Mouse (Mus musculus): Measurements from ENCODE around the gene Gjd3.

Gene Gjd3

GRCm38 (mm10) chr11:98981289-98981996 is 1.4 kb downstream of the Gjd3 start:
- DNase-seq (ENCODE audit: low spot score), result no peak

GRCm38 (mm10) chr11:98979356-98979755 is 3.5 kb downstream of the Gjd3 start:
- no peak for DNase-seq (ENCODE audit: low spot score)

- DNase-seq (ENCODE audit: low spot score), result no peak
Observed at GRCm38 (mm10) chr11:98978526-98979148, 4.2 kb downstream of the Gjd3 start.

GRCm38 (mm10) chr11:98974871-98975719 is 7.7 kb downstream of the Gjd3 start:
- peak; percentile 39 for DNase-seq (ENCODE audit: low spot score)

GRCm38 (mm10) chr11:98974213-98974612 is 8.6 kb downstream of the Gjd3 start:
- DNase-seq (ENCODE audit: low spot score), result no peak

GRCm38 (mm10) chr11:98973584-98973983 is 9.2 kb downstream of the Gjd3 start:
- DNase-seq (ENCODE audit: low spot score), result no peak

- DNase-seq (ENCODE audit: low spot score), result no peak
Observed at GRCm38 (mm10) chr11:98972801-98973360, 9.9 kb downstream of the Gjd3 start.

- no peak for DNase-seq (ENCODE audit: low spot score)
Observed at GRCm38 (mm10) chr11:98972215-98972614, 10.6 kb downstream of the Gjd3 start.

GRCm38 (mm10) chr11:98971316-98972031 is 11.3 kb downstream of the Gjd3 start:
- DNase-seq (ENCODE audit: low spot score), result no peak

GRCm38 (mm10) chr11:98970191-98970925 is 12.5 kb downstream of the Gjd3 start:
- no peak for DNase-seq (ENCODE audit: low spot score)

- DNase-seq (ENCODE audit: low spot score), result no peak
Observed at GRCm38 (mm10) chr11:98969496-98969927, 13.3 kb downstream of the Gjd3 start.

GRCm38 (mm10) chr11:98968716-98969495 is 13.9 kb downstream of the Gjd3 start:
- no peak for DNase-seq (ENCODE audit: low spot score)

GRCm38 (mm10) chr11:98968079-98968478 is 14.7 kb downstream of the Gjd3 start:
- DNase-seq (ENCODE audit: low spot score), result no peak

GRCm38 (mm10) chr11:98966499-98967141 is 16.2 kb downstream of the Gjd3 start:
- peak; percentile 72 for DNase-seq (ENCODE audit: low spot score)

GRCm38 (mm10) chr11:98965416-98966077 is 17.3 kb downstream of the Gjd3 start:
- no peak for DNase-seq (ENCODE audit: low spot score)

GRCm38 (mm10) chr11:98964616-98965415 is 18.0 kb downstream of the Gjd3 start:
- DNase-seq (ENCODE audit: low spot score), result no peak

GRCm38 (mm10) chr11:98964201-98964615 is 18.6 kb downstream of the Gjd3 start:
- DNase-seq (ENCODE audit: low spot score), result no peak

Data from ovary, postnatal 10 days (tissue).